ENCODE assay signal across 8 mouse cellular contexts in the genomic region with DNA sequence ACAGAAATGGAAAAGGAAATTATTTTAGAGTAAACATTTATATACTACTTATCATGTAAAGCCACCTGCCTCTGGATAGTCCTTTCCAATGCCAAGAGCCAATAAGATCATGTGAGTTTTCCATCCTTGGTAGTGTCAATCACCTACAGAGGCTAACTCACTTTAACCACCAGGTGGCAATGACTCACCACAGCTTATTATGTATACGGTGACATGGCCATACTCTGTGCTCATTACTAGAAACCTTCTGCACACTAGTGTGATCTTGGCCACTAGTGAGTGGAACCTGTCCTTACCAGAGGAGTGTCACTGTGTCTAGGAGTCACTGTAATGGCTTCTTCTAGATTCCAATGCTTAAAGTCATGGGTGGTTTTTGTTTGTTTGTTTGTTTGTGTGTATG.
DNase-seq lines count a peak whose midpoint lies in the region; ATAC-seq and TF ChIP-seq lines count a peak whose summit lies in the region.

No protein-coding gene starts in this region.

- peak; percentile 77 for TF ChIP-seq CTCF in layer of hippocampus, adult 2 months (conservative IDR thresholded peaks at IDR 0.05)

- H3K36me3 ChIP-seq in forebrain, embryonic 12.5 days (replicated peaks) = no peaks in the 10 kb centered on the region
- H3K36me3 ChIP-seq in kidney, embryonic 15.5 days = no peaks in the 10 kb centered on the region

- no peaks in the 10 kb centered on the region for H3K9me3 ChIP-seq in forebrain, embryonic 12.5 days
- H3K9me3 ChIP-seq in kidney, embryonic 15.5 days (replicated peaks) = no peaks in the 10 kb centered on the region

- no peak overlapping the region for H3K4me2 ChIP-seq in forebrain, embryonic 12.5 days
- no peak overlapping the region for H3K4me2 ChIP-seq in kidney, embryonic 15.5 days

- no peaks in the 10 kb centered on the region for H3K27me3 ChIP-seq in forebrain, embryonic 12.5 days
- H3K27me3 ChIP-seq in kidney, embryonic 15.5 days = no peaks in the 10 kb centered on the region

- no peak overlapping the region for H3K9ac ChIP-seq in forebrain, embryonic 12.5 days
- H3K9ac ChIP-seq in kidney, embryonic 15.5 days = no peak overlapping the region

- peak; percentile 53; the same call in 1 of the 2 replicates for ATAC-seq in forebrain, embryonic 12.5 days (ENCODE audit: low FRiP score)
- peak; percentile 54; the same call in 1 of the 2 replicates for ATAC-seq in kidney, embryonic 15.5 days (replicated peaks; ENCODE audit: low FRiP score)

- no peaks in the 10 kb centered on the region for H3K4me1 ChIP-seq in forebrain, embryonic 12.5 days
- H3K4me1 ChIP-seq in kidney, embryonic 15.5 days = no peaks in the 10 kb centered on the region

- WGBS in forebrain, embryonic 12.5 days = 46% methylated on average over 1 of the region's 1 CpGs
- WGBS in kidney, embryonic 15.5 days = 45% methylated on average over 1 of the region's 1 CpGs

- DNase-seq in layer of hippocampus, adult 2 months (ENCODE audit: low spot score in 2 of 2) = no peak
- no peak for DNase-seq in layer of hippocampus, adult 9-11 months
- DNase-seq in MN1 (ENCODE audit: low spot score) = peak; percentile 37
- no peak for DNase-seq in testis, postnatal 14 days (ENCODE audit: low spot score)
- no peak for DNase-seq in gastrocnemius, postnatal 10 days
- DNase-seq in left cerebral cortex, postnatal 36 days (ENCODE audit: low spot score in 2 of 2) = no peak

- H3K27ac ChIP-seq in layer of hippocampus, adult 2 months = no peak overlapping the region
- no peak overlapping the region for H3K27ac ChIP-seq in forebrain, embryonic 12.5 days
- H3K27ac ChIP-seq in kidney, embryonic 15.5 days = no peak overlapping the region

- no peak overlapping the region for H3K4me3 ChIP-seq in layer of hippocampus, adult 2 months
- no peak overlapping the region for H3K4me3 ChIP-seq in forebrain, embryonic 12.5 days (replicated peaks)
- H3K4me3 ChIP-seq in kidney, embryonic 15.5 days (replicated peaks) = no peak overlapping the region

- intact Hi-C loops in left cerebral cortex, postnatal 36 days (cut with DNase I) = no loop called here
